Mouse (Mus musculus) urinary bladder, postnatal 36 days (tissue): Measurements from ENCODE around the gene Sim2.

Experiments
- DNase-seq, 2 experiments: peaks; one replicate each; pipeline ENCODE4 v3.0.0; 2022; ENCODE audit warnings: low spot score in 2 of 2, mixed read lengths in 1 of 2

The Sim2 gene

DNA sequence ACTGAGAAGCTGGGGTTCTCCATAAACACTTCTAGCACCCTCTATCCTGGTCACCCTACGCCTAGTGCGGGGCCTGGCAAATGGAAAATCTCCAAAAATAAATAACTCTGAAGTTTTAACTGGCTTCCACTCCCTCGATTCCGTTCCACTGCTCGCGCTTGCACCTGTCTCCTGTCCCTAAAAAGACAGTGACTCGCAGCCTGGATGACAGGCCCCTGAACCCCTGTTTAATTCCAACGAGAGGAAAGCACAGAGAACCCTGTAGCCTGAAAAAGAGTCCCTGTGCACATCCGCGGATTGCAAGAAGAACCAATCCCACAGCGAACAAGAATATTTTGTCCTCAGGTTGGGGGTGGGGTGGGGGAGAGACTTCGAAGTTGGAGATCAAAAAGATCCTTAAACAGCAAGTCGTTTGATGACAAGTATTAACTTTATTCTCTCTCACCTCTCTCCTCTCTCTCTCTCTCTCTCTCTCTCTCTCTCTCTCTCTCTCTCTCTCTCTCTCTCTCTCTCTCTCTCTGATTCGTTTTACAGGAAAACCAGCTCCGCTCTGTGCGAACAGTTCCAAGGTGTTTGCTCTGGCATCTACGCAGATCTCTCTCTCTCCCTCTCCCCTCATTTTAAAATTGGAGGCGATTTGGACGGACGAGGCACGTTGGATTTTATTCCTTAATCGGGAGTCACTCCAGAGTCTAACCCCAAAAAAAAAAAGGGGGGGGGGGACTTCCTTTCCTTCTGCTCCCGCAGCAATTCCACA lies 6.2 kb upstream of the Sim2 start:
- no peak for DNase-seq

DNA sequence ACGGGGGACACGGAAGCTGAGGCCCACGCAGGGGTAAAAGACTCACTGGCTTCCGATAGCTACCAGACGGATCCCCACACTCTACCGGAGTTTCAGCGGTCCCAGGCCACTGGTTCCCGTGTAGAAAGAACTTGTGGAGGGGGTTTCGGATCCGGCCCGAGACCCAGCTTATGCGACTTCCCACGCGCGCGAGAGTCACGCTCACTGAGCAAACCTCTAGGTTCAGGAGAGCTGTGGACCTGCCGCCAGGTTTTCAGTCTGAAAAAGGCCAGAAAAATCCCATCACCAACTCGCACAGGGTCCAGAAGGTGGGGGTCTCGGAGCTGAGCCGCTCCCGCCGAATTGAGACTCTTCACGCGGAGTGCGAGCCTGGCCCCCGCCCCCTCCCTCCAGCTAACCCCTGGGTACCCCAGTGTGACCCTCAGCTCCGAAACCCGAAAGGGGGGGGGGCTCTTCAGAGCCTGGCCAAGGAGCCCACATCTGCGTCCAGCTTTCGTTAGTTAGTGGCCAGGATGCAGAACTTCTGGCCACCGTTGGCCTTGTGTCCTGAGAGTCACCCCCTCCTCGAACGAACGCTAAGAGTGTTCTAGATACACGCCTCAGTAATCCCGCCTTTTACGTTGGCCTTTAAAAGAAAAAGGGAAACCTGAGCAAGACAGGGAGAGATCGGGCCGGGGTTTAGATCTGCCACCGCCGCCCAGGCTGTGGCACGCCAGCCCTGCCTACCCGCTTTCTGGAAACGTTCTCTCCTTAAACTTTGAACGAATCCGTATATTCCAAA lies 5.5 kb upstream of the Sim2 start:
- no peak for DNase-seq

- no peak for DNase-seq
These were observed 4.7 kb upstream of the Sim2 start for GRCm38 (mm10) chr16:94079856-94080555.

DNA sequence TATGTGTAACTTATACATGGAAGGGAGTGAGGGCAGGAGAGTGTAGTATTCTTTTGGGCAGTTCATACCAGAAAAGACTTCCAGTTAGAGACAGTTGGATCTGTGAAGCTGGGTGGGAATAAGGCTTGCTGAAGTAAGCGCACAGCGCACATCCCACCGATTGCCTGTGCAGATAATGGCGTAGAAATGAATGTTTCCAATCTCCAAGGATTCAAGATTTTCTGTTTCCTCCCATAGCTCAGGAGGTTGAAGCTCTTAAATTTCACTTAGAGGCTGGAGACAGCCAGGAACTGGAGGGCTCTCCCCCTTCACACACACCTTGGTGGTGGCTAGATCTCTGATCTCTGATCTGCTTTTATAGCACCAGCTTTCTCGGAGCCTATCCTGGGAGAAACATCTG lies 3.1 kb upstream of the Sim2 start:
- no peak for DNase-seq

DNA sequence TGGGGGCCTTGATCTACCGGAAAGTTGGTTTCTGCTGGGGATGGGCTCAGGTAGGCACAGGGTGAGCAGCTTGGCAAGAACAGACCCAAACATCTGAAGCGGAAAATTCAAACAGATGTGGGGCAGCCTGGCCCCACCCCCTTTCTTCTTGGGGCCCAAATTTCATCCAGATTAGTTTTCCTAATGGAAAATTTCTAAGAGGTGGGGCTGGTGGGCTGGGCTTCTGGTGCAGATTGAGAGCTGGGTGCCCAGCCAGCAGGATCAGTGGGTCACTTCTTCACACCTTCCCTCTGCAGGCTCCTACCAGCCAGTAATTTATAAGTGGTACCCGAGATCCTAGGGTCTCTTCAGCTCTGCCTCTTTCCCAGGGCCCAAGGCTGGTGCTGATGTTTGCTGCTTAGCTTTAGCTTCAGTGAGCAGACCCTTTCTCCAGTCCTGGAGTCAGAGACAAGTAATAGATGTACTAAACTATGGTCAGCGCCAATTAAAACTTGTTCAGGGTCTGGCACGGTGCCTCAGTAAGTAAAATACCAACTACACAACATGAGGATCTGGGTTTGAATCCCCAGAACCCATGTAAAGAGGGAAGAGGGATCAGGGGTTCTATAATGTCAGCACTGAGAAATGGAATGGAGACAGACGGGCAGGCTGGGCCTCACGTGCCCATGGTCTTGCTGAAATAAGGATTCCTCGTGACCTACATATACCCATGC lies 2.6 kb upstream of the Sim2 start:
- DNase-seq: no peak

DNA sequence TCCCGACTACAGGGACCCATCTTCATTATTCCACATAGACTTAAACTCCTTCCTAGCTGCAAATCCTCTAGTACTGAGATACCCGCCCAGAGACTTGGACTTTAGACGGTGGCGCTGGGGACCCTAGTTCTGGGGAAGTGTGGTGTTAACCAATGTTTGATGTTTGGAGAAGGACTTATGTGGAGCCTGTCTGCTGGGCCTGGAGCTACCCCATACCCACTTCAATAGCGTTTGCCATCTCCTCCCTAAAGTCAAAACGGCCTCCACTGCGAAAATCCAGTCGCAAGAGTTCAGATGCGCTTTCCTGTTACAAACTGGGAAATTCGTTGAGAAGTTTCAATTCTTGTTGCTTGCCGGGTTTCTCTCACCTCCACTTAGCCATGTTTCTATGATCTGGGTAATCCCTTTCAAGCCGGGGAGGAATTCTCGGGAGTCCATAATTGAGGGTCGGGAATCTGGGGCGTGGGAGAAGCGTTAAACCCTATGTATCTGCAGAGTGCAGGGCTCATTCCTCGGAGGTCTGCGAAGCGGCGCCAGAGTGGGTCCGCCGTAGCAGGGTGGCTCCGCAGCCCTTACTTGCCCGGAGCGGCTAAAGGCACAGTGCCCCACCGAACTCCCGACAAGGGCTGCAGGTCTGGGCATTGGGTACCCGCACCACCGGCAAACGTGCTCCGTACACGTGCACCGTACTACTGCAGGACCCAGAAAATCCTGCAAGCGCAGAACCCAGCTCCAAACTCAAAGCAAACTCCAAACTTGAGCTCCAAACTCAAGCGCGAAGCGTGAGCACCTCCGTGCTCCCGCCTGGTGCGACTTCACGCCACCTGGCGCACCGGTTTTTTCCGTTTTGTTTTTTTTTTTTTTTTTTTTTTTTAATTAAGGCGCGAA lies 1.5 kb upstream of the Sim2 start:
- no peak for DNase-seq

- DNase-seq: no peak
These were observed 744 bp upstream of the Sim2 start for GRCm38 (mm10) chr16:94083848-94084525.

GRCm38 (mm10) chr16:94085603-94086285 lies 1.0 kb downstream of the Sim2 start:
- DNase-seq: no peak

DNA sequence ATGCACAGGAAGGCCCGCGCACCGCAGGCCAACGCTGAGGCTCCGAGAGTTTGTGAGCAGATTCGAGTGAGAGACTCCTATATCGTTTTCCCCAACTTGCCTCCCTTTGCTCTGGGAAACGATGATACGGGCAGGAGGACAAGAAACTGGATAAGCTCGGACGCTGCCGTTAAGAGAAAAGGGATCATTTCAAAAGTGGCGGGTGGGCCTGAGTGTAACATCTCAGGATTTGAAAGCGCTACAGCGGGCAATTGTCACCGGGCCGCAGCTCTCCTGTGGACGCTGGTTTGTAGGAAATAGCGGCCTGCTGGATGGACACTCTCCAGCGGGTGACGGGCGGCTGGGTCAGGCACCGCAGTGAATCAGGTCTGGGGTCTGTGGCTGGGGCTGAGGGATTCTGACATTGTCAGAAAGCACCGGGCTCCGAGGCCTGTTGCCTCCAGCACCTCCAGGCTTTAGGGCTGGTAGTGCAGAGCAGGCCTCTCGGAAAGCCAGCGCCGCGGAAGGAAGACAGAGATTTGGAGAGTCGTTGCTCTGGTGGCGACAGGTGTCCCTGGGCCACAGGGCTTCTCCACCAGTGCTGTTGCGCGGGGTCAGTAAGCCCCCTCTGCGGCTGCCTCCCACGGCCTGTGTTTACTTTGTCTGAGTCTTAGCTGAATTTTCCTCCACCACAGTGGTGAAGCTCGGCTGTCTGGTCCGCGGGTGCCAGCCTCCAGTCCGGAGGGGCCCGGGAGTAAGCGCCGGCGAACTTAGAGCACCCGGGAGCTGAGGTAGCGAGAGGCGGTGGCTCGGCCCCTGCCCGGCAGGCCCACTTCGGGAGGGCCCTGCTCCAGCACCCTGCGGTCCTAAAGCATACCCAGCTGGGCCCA lies 2.2 kb downstream of the Sim2 start:
- DNase-seq: no peak

GRCm38 (mm10) chr16:94087570-94088225 lies 3.0 kb downstream of the Sim2 start:
- DNase-seq: no peak

DNA sequence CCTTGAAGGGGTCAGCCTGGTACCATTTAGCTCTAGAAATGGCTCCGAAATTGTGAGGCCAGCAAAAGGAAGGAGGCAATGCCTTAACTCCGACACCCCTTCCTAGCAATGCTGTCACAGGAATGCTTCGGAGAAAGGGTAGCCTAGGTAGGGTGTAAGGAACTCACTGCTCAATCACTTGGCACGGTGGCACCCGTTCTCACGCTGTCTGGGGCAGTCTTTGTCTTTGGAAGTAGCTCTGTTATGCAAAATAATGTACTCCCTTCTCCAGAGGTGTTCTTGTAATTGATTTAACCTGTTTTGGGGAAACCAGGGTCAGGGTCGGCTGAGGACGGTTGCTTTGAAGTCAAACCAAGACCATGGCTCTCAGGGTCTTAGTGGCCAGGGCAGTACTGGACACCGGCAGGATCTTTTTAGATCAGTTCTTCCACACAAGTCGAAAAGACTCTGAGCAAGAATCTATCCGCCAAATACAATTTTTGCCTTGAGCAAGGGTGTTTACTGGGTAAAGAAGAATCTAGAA lies 3.6 kb downstream of the Sim2 start:
- DNase-seq: no peak

GRCm38 (mm10) chr16:94088819-94089692 lies 4.3 kb downstream of the Sim2 start:
- no peak for DNase-seq

- no peak for DNase-seq
These were observed 7.9 kb downstream of the Sim2 start for GRCm38 (mm10) chr16:94092511-94093150.

DNA sequence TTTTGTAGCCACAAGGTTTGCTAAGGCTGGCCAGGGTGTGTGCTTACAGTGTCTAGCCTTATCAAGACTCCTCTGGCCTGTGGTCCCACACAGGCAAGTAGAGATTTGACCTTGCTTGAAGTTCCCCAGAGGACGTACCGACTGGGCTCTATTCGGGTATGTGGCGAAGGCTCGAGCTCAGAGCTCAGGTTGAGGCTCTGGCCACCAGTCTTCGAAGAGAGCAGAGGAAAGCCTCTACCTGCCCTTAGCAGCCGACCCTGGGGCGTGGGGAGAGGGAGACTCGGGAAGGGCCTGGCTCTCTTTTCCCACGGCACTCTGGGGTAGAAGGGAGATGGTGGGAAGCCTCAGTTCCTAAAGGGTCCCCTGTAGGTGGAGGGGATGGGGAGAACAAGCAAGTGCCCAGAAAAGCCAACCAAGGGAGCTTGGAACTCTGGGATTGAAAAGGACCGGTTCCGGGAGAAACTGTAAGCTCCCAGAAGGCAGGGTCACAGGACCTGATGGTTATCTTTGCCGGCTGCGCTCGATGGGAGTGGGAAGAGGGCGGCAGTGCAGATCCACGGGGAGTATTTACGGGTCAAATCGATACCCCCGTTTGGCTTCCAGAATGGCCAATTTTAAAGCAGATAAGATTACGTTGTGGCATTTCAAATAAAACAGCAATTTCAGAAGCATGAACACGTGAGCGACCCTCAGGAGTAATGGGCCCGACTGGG lies 8.6 kb downstream of the Sim2 start:
- no peak for DNase-seq

DNA sequence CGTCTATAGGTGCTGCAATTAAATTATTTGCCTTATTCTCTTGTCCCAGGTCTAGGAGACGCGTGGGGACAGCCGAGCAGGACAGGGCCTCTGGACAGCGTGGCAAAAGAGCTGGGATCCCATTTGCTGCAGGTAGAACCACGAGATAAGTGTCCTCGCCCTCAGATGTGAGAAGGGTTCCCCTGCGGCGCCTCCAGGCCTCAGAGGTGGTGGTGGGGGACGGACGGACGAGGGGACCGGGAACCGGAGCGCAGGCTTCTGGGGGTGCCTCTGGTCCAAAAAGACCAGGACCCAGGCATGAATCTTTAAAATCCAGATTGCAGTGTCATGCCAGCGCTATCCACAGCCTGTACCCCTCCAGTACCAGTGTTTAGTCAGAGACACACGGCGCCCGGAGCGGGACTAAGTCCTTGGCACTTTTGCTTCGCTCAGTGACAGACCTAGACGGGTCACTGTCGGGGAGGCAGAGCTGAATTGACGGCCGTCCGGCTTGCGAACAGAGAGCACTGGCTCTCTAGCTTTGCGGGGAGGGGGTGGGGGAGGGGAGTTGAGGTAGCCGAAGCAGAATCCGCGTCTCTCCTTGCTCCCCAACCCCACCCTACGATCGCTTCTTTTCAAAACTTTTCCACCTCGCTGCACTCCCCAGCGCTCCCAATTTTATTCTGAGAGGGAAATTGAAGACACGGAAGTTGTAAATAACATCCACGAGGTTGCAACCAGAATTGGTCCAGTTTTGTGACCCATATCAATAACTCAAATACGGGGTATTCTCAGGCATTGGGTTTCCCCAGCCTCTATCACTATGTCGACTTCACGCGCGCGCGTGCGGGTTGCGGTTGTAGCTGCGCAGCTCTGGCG lies 9.7 kb downstream of the Sim2 start:
- no peak for DNase-seq
